Mouse (Mus musculus): ENCODE results near the gene Dnaic1.

The Dnaic1 gene

DNA sequence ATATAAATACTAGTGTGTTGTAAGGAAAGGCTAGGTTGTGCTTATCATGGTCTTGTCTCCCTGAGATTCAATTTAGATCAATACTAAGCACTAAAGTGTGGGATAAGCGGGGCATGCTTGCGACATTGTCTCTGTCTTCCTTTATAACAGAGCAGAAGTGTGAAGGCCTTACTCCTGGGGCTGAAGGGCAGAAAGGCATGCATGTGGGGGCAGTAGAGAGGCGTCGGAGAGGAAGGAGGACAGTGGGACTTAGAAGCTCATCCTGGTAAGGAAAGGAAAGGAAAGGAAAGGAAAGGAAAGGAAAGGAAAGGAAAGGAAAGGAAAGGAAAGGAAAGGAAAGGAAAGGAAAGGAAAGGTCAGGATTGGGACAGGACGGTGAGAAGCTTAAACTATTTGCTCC lies 1.9 kb downstream of the Dnaic1 start:
- peak; percentile 61 for DNase-seq (ENCODE audit: low spot score)

DNA sequence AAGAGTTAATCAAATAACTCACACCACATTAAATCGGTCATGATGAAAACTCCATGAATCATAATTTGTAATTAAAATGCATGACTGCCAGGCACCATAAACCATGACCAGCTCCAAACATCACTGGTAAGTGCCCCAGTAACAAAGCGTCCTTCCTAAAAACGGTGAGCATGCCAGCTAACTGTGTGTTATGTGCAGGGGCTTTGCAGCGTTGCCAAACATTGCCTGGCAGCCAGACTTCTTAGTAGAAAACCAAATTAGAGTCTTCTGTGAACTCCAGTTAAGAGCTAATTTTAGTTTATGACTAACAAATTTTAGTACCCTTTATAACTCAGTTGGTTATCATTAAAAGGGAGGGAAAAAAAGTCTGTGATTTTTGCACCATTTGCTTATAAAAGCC lies 3.9 kb downstream of the Dnaic1 start:
- no peak for DNase-seq (ENCODE audit: low spot score)

DNA sequence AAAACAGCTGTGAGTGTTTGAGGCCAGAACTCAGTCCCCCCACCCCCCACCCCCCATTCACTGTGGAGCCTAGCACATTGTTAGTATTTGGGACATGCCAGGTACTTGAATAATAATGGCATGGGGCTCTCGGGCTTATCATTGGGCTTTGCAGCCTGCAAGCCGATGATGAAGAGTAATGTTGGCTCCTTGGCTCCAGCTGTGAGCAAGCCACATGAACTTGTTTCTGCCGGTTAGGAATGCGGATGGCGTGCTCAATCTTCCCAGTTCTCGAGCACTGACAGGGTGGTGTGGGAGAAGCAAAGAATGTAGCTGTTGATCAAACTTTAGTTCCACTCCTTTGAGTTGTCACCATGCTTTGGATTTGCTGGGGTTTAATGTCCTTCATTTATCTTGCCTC lies 6.3 kb downstream of the Dnaic1 start:
- peak; percentile 52 for DNase-seq (ENCODE audit: low spot score)

DNA sequence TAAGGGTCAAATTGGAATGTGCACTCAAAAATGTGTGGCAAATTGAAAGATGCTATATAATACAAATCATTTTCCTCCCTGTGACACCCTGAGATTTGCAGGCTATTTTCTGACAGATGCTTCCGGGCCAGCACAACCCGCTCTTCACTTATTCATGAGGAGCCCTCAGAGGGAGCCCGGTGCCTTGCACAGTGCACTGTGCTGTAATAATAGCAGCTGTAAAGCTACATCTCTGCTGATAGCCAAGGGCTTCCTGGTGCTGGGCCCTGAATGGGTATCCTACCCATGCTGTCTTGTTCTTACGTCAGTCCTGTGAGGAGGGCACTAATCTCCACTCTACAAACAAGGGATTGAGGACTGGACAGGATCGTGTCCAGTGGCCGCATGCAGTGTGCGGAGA lies 13.8 kb downstream of the Dnaic1 start:
- no peak for DNase-seq (ENCODE audit: low spot score)

DNA sequence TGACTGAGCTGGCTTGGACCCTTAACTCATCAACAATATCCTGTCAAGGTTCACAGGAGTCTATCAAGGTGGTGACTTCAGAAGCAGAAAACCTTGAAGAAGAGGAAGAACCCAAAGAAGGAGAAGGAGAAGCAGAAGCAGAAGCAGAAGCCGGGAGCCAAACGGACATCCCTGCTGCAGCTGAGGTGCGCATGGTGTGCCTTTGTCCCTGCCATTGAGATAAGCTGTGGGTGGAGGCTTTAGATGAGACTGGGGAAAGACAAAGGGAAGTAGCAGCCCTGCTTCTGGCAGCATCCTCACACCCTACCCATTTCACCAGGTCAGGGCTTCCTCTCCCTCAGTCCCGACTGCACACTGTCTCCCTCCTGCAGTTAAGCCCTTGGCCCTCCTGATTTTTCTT lies 33.2 kb downstream of the Dnaic1 start:
- no peak for DNase-seq (ENCODE audit: low spot score)

DNA sequence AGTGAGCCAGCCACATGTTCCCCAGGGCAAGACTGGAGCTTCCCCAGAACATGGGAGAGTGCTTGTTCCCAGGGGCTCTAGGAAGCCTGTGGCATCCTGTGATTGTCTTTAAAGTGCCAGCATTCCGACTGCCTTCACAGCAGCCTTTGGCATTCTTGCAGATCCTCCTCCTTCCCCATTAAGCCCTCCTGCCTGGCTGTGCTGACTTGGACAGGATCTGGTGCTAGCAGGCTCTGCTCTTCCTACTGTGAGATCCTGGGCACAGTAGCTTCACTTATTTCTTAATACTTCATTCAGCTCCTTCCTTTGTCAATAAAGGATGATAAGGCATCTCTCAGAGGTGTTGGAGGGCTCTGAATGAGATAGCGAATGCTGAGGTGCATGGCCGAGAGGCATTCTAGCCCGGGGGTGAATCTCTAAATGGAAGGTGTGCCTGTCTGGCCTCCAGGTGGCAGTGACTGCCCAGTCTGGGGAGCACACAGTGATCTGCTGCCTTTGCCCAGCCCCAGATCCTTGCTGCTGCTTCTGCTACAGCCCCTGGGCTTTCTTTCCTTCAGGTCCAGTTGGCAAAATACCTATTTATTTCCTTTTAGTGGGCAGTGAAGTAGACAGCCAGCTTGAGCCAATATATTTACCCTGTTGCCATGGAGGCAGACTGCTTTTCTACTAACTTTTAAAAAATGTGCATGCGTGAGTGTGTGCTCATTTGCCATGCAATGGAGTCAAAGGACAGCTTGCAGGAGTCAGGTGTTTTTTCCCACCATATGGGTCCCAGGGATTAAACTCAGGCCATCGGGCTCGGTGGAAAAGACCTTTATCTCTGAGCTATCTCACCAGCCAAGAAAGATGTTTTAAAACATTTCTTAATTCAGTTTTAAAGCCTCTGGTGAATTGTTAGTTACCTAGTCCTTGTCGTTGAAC lies 35.2 kb downstream of the Dnaic1 start:
- DNase-seq (ENCODE audit: low spot score): peak; percentile 34

DNA sequence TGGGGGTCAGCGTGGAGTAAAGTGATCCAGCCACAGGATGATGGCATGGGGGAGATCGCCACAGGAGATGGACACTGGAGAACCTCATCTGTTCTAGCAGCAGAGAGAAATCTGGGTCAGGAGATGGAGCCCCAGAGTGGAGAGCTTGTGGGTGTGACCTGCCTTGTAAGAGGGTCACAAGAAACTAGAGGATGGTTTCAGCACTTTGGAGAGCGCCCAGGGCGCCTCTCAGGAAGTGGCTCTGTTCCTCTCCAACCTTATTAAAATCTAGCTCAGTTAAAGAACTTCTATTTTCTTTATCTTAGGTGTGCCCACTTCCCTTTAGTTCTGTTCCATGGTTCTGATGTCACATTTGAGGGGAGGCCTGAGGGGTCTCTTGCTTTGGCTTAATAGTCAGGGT lies 37.2 kb downstream of the Dnaic1 start:
- peak; percentile 79 for DNase-seq (ENCODE audit: low spot score)

DNA sequence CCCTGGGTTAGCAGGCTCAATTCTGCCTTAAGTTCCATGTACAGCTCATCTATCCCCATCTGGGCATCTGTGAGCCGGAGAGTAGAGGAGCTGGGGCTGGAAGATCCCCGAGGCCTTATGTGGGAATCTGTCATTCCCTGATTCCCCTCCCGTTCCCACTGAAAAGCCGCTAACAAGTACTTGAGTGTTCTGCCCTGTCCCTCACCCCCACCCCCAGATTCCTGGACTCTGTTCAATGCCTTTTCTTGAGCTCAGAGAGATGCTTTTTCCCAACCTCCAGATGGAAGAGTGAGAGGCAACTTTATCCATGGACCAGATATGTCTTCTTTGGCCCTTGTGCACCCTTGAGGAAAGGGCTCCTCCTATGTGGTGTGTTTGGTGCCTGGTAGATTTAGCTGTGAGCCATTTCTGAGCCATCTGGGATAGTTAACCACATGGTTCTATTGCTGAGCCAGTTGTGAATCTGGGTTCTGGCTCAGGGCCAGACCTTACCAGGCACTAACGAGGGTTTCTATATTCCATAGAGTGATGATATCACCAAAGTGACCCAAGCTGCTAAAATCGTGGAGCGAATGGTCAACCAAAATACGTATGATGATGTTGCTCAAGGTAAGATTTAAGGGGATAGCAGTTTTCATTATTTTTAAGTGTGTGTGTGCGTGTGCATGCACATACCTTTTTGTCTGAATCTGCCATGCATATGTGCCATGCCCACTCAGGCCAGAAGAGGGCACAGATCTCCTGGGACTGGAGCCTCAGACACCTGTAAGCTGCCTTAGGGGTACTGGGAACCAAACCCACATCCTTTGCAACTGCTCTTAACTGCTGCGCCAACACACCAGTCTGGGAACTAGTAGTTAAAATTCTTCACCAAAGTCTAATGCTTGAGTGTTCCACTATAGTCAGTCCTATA lies 40.4 kb downstream of the Dnaic1 start:
- DNase-seq (ENCODE audit: low spot score): no peak

DNA sequence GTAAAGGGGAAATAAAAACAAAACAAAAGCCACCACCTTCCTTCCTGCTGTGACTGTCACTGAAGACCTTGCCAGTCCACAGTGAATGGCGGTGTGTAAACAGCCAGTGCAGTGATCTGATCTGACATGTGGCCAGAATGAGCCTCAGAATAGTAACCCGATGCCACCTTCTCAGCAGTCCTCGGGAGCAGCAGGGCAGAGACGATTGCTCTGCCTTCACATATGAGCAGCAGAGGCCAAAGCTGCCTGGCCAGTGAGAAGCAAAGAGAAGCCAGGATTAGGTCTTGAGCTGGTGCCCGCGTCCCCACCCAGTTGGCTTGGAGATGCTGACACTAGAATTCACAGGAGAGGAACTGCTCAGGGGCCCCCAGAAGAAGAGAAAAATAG lies 41.0 kb downstream of the Dnaic1 start:
- peak; percentile 26 for DNase-seq (ENCODE audit: low spot score)

DNA sequence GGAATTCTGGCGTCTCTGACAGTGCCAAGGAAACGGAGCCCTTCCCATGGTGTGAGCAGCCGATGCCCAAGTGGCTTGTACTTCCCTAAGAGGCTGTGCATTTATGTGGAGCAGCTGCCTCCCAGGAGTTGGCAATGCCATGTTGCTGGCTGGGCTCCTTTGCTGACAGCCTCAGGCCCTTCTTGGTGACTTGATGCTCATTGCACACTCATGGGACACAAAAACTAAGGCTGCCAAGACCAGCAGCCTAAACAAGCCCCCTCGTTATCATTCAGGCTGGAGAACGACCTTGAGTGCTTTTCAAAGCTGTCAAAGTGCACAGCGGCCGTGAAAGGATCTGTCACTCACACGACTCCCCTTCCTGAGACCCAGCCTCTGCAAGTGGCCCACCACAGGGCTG lies 42.6 kb downstream of the Dnaic1 start:
- DNase-seq (ENCODE audit: low spot score): peak; percentile 24

DNA sequence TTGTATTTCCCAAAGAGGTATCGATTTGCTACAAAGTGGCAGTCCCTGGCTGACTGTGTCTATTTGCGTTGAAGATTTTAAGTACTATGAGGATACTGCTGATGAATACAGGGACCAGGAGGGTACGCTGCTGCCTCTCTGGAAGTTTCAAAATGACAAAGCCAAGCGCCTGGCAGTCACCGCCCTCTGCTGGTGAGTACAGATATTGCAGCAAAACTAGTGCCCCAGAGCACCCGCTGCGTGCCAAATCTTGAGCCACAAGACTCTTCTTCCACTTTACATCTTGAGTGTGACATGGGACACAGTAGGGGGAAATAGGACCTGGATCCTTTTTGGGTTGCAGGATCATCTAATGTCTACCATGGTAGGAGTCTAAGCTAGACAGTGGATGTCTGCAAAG lies 44.6 kb downstream of the Dnaic1 start:
- DNase-seq (ENCODE audit: low spot score): peak; percentile 87

DNA sequence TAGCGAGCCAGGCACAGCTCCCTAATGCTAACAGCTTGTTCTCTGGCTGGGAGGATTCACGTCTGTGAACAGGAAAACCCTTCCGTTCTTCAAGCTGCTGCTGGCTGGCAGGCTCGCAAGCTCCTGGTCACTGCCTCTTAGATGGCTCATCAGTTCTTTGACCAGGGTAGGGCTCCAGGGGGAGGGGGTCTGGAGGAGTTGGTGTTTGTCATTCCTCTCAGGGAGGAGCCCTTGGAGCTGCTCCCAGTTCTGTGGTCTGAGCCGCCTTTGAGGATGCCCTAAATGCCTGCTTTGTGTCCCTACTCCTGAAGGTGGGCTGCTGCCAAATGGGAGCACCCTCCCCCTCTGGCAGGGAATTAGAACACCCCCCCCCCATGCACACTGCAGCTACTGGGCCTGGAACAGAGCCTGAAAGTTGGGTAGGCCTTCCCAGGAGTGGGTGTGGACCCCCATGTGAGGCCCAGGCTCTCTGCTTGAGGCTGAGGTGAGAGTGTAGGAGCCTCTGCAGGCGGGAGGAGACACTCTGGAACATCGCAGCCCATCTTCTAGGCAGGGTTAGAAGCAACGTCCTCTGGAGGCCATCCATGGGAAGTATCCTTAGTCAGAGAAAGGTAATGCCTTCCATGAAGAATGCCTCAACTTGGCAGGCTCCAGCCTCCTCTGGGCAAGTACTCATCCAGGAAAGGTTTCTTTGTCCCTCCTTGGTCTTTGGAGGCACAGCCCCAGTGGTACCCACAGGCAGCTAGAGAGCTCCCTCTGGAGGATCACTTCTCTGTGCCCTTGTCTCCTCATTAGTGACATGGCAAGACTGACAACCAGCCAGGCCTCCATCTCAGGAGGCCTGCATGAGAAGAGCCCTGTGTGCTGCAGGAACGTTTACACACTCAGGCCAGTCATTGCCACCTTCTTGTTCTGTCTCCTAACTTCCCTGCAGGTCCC lies 46.4 kb downstream of the Dnaic1 start:
- DNase-seq (ENCODE audit: low spot score): no peak

DNA sequence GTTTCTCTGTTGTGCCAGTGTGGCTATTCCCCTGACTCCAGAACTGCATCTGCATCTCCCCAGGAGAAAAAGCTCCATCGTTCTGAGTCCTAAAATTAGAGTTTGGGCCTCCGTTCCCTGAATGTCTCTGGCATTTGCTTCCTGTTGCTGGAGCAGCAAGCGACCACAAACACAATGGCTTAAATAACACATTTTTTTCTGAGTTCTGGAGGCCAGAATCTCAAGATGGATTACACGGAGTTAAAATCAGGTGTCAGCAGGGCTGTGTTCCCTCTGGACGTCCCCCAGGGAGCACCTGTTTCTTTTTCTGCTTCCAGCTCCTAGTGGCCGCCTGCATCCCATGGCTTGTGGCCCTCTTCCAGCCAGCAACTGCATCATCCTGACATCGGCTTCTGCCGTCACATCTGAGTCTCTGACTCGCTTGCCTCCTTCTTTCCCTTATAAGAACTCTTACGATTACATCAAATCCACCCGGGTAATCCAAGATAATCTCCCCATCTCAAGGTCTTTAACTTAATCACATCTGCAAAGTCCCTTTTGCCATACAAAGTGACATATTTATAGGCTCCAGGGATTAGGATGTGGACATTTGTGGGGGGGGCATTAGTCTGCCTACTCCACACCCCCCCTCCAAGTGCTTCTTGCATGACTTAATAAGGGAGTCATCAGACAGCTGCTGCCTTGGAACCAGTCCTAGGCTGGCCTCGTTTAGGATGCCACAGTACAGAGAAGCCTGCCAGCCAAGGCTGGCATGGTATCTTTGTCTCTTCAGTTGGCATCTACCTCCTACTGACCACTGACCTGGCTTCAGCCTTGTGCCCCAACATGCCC lies 49.6 kb downstream of the Dnaic1 start:
- DNase-seq (ENCODE audit: low spot score): no peak

DNA sequence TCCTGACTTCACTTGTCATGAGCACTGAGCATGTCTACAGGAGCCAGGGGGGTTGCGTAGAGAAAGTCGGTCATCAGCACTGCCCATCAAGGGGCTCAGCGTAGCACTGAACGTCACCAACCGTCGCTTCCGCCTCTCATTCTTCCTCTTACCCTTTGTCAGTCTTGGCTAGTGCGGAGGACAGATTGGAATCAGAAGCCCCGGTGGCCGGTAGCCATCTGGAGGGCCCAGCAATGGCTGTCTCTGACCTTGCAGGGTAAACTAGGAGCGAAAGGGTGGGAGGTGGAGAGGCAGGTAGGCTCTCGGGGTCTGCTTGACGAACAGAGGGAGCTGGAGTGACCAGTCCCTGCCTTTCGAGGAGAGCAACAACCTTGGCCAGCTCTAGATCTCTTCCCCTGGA lies 52.5 kb downstream of the Dnaic1 start:
- DNase-seq (ENCODE audit: low spot score): no peak

DNA sequence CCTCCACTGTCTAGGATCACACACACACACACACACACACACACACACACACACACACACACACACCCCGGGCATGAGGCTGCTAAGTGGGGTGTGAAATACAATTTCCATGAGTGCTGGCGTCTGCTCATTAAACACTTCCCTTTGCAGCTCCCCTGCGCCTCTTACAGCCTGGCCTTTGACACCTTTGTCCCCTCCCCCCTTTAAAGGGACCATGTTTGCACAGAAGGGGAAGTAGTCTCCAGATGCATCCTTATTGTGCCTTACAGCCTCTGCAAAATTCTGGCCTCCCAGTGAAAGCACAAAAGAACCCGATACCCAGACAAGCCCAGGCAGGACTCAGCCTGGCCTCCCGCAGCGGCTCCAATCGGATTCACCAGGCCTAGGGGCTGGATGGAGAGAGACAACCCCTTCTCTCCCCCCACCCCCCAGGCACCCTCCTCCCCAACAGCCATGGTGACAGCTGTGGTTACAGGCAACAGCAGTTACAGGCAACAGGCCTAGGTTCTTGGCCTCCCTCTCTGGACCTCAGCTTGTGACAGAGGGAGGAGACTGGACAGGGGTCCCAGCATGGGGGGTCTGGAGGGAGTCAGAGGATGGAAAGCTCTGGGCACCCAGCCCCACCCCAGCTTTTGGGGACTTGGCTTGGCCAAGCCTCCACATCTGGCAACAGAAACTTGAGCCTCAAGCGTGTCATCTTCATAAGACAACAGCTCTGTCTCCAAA lies 58.8 kb downstream of the Dnaic1 start:
- peak; percentile 75 for DNase-seq (ENCODE audit: low spot score)

DNA sequence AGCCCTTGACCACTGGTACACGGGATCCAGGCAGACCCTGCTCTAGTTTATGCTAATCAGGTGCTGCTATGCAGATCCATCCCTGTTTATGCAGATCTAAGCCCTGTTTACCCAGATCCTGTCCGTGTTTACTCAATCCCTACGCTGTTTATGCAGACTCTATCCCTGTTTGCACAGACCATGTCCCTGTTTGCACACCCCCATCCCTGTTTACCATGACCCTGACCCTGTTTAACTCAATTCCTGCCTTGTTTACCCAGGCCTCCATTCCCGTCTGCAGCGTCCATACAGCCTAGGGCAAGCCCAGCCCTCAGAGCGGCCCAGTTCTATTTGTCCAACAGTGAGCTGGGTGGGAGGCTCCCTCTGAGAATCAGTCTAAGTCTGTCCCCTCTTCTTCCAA lies 60.6 kb downstream of the Dnaic1 start:
- peak; percentile 31 for DNase-seq (ENCODE audit: low spot score)

DNA sequence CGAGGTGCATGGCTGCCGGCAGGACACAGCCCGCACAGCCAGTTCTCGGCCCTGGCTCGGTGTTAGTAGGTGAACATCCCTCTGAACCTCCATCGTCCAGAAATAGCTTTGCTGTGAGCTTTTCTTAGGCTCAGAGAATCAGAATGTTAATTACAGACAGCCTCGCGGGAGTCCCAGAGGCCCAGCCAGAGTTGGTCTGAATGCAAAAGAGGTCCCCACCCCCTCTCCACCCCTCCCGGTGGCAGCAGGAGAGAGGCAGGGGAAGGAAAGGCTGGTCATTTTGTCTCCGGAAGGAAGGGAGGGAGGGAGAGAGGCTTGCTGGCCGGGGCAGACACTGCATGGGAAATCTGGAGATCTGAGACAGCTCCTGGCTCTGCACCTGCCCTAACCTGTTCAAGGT lies 61.8 kb downstream of the Dnaic1 start:
- DNase-seq (ENCODE audit: low spot score): peak; percentile 64

DNA sequence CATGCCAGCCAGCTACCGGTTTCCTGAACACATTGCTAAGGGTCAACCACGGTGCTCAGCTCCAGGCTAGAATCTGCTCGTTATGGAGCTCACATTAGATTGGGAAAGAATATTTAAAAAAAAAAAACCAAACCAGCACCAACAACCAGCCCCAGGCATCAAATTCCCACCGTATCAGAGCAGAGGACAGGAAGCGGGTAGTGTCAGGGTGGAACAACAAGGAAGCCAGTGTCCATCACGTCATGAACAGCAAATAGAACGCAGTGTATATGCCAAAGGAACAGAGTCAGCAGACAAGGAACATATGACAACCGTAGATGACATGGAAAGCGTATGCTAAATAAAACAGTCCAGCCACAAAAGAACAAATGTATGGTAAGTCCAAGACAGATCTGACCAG lies 63.4 kb downstream of the Dnaic1 start:
- DNase-seq (ENCODE audit: low spot score): no peak

DNA sequence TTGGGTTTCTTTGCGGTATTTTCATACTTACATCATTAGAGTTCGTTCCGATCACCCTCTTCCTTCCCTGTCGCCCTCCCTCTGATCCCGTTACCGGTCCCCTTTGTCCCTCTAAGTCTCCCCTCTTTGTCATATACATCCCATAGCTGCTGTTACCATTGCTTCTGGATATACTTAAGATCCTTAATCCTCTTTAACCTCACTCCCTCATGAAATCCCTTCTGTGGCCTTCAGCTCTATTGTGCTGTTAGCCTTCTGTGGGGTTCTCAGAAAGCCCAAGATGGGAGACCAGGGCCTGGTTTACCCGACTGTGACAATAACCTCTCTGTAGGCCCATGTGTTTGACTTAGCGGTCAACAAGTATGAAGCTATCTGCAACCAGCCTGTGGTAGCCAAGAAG lies 65.1 kb downstream of the Dnaic1 start:
- DNase-seq (ENCODE audit: low spot score): no peak

DNA sequence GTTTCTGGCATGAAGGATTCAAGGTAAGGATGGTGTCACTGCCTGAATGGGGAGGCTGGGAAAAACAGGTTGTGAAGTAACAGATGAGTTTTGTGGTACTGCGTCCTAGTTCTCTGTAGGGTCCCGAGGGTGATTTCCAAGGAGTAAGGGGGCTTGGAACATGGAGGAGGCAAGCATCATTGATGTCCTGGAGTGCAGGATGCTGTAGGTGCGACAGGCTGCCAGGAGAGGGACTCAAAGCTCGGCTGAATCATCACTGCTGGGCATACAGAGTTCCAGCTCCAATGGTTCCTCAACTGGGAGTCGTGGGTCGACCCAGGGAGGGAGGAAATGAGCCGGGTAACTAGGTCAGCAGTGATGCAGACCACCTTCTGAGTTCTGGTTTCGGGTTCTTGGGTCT lies 65.6 kb downstream of the Dnaic1 start:
- no peak for DNase-seq (ENCODE audit: low spot score)

Measured in embryo, embryonic 10 days (tissue).